Mouse (Mus musculus) kidney, embryonic 16.5 days (tissue): ENCODE results near the gene Gm42878. TPM values are rescaled to one million over a fixed set of nuclear protein-coding genes. Genes with fewer than 3 reads are reported as not detected.

ENCODE experiments used
- ATAC-seq: fragments of 200-750 bp; cut with Nextera tagmentation; 2 replicates; pipeline ENCODE4 v1.8.0; 2017; ENCODE audit warnings: moderate TSS enrichment; ENCODE audit not compliant: low FRiP score, low TSS enrichment
- H3K27ac ChIP-seq: fragments of 300-500 bp; sonication (generic); 2 replicates; pipeline ENCODE4 v1.5.1; 2014; ENCODE audit warnings: low read length
- H3K27me3 ChIP-seq: fragments of 300-500 bp; sonication (generic); 2 replicates; pipeline ENCODE4 v1.6.1; 2014; ENCODE audit warnings: low read length, control low read depth, mixed read lengths; ENCODE audit not compliant: insufficient read depth
- H3K36me3 ChIP-seq: fragments of 300-500 bp; sonication (generic); 2 replicates; pipeline ENCODE4 v1.6.1; 2014; ENCODE audit warnings: low read length, control low read depth, mixed read lengths; ENCODE audit not compliant: insufficient read depth
- H3K4me1 ChIP-seq: fragments of 300-500 bp; sonication (generic); 2 replicates; pipeline ENCODE4 v1.6.1; 2014; ENCODE audit warnings: low read length, control low read depth, mixed read lengths; ENCODE audit not compliant: insufficient read depth
- H3K4me2 ChIP-seq: fragments of 300-500 bp; sonication (generic); replicated peaks from 2 replicates; pipeline ENCODE4 v1.6.1; 2014; ENCODE audit warnings: low read depth, low read length
- H3K4me3 ChIP-seq: fragments of 300-500 bp; sonication (generic); 2 replicates; pipeline ENCODE4 v1.5.1; 2014; ENCODE audit warnings: mild to moderate bottlenecking, low read length
- H3K9ac ChIP-seq: fragments of 300-500 bp; sonication (generic); replicated peaks from 2 replicates; pipeline ENCODE4 v1.6.1; 2014; ENCODE audit warnings: low read length
- H3K9me3 ChIP-seq: fragments of 300-500 bp; sonication (generic); 2 replicates; pipeline ENCODE4 v1.6.1; 2016; ENCODE audit warnings: low read length, control low read depth
- WGBS: fragments of 180-500 bp; shearing (Covaris S2); extraction: QIAGEN DNeasy Blood & Tissue Kit; methylation state at CpG from one replicate; pipeline ENCODE4 v1.1.7; 2014; 5-methylcytosine and 5-hydroxymethylcytosine counted together
- polyA plus RNA-seq: library from polyadenylated mRNA; unstranded; fragments of >200 nt; fragmentation: Nextera tagmentation; extraction: Ambion mirVana; gene quantifications from 2 replicates; pipeline ENCODE4 v1.2.1, GENCODE M21; 2015

Gm42878 gene
- 0.42 TPM in 1 of 2 replicates, not detected in the other for polyA plus RNA-seq

GRCm38 (mm10) chr5:121544910-121545792, at the start of gene Gm42878, which contains the start of gene Adam1a:
Gm42878 (minus strand) TSS chr5:121545482.
Adam1a (minus strand) TSS chr5:121545482.
- under 1% methylated on average over 76 of the region's 97 CpGs for WGBS
- Histone ChIP-seq H3K4me2 (peak within 1 kb of the TSS; percentile 91), H3K4me1 (peaks cover 17% of the 10 kb centered on the region), H3K36me3 (no peaks in the 10 kb centered on the region), H3K27ac (peak within 1 kb of the TSS; percentile 93), H3K9me3 (no peaks in the 10 kb centered on the region), H3K27me3 (no peaks in the 10 kb centered on the region), H3K9ac (peak within 1 kb of the TSS; percentile 94), H3K4me3 (peak within 1 kb of the TSS; percentile 95)
- ATAC-seq: peak; percentile 57

GRCm38 (mm10) chr5:121594714-121595313, 49.5 kb upstream of the Gm42878 start:
- H3K9ac ChIP-seq: no peak overlapping the region
- H3K4me1 ChIP-seq: peaks cover 27% of the 10 kb centered on the region
- H3K9me3 ChIP-seq: no peaks in the 10 kb centered on the region
- H3K4me3 ChIP-seq: no peak overlapping the region
- no peak overlapping the region for H3K4me2 ChIP-seq
- 80% methylated on average over 6 of the region's 6 CpGs for WGBS
- ATAC-seq: no peak
- H3K36me3 ChIP-seq: no peaks in the 10 kb centered on the region
- H3K27me3 ChIP-seq: no peaks in the 10 kb centered on the region
- H3K27ac ChIP-seq: no peak overlapping the region

- peak within 1 kb of the TSS; percentile 85 for H3K9ac ChIP-seq
- peak within 1 kb of the TSS; percentile 87 for H3K27ac ChIP-seq
- H3K4me1 ChIP-seq: peaks cover 27% of the 10 kb centered on the region
- no peaks in the 10 kb centered on the region for H3K36me3 ChIP-seq
- ATAC-seq: peak; percentile 90
- peak within 1 kb of the TSS; percentile 95 for H3K4me2 ChIP-seq
- H3K27me3 ChIP-seq: no peaks in the 10 kb centered on the region
- peak within 1 kb of the TSS; percentile 76 for H3K4me3 ChIP-seq
- WGBS: 2% methylated on average over 47 of the region's 47 CpGs
- H3K9me3 ChIP-seq: no peaks in the 10 kb centered on the region
These were observed 48.4 kb upstream of the Gm42878 start, which contains the start of gene Aldh2 for GRCm38 (mm10) chr5:121593451-121594401. Aldh2 (minus strand) TSS chr5:121593824.

DNA sequence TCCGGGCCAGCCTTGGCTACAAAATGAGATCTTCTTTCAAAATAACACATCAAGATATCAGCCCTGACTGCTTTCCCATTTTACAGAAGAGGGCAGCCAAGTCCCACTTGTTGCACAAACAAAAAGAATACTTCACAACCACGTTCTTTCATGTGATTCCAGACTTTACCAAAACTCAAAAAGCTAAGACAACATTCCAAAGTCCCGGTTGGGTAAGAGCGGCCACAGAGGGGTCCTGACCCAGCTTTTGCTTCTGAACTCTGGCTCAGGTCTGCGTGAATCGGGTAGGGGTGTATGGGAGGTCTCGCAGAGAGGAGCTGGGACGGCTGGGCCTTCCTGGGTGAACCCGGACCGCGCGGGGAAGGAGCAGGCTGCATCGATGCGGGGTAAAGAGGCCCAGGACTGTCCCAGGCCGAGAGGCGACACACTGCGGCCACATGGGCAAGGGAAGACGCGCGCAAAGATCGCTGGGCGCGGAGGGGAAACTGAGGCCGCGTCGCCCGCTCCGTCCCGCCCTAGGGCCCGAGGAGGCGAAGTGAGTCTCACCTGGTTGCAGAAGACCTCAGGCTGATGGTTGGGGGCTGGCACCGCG, 47.6 kb upstream of the Gm42878 start:
- Histone ChIP-seq H3K9me3 (no peaks in the 10 kb centered on the region), H3K27ac (peak overlapping the region; percentile 87), H3K36me3 (no peaks in the 10 kb centered on the region), H3K4me2 (peak overlapping the region; percentile 95), H3K4me3 (peak overlapping the region; percentile 76), H3K27me3 (no peaks in the 10 kb centered on the region), H3K4me1 (peaks cover 27% of the 10 kb centered on the region), H3K9ac (peak overlapping the region; percentile 85)
- peak; percentile 72 for ATAC-seq
- 3% methylated on average over 33 of the region's 33 CpGs for WGBS

DNA sequence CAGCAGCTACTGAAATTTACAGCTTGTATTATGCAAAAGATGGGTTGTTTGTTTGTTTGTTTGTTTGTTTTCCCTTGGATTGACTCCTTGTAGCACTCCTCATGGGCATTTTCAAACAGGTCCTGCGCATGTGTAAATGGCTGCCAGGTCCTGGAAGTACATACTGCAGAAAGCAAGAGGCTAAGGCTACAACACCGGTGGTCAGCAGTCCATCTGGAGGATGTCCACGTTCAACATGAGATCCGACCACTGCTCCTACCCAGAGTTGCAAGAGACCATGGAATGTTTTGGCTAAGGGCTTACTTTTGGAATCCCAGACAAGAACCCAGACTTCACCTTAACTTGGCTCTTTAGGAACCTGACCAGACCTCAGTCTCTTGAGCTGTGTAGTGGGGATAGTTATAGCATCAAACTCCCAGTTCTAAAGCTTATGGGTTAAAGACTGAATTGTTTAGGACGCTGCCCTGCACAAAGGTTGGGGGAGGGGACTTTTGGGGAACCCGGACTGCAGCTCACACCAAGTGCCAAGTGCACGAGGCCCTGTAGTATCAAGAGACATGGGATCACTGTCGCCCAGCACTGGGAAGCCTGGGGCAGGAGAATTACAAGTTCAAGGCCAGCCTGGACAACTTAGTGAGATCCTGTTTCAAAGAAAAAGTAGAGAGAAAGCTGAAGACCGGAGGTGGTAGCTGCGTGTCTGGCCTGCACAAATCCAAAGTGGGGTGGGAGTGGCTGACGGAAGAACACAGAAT, 47.0 kb upstream of the Gm42878 start:
- peak overlapping the region; percentile 76 for H3K4me3 ChIP-seq
- ATAC-seq: no peak
- H3K4me1 ChIP-seq: peaks cover 27% of the 10 kb centered on the region
- no peaks in the 10 kb centered on the region for H3K36me3 ChIP-seq
- no peak overlapping the region for H3K27ac ChIP-seq
- 47% methylated on average over 11 of the region's 11 CpGs for WGBS
- H3K4me2 ChIP-seq: peak overlapping the region; percentile 95
- H3K9ac ChIP-seq: peak overlapping the region; percentile 85
- H3K9me3 ChIP-seq: no peaks in the 10 kb centered on the region
- H3K27me3 ChIP-seq: no peaks in the 10 kb centered on the region

DNA sequence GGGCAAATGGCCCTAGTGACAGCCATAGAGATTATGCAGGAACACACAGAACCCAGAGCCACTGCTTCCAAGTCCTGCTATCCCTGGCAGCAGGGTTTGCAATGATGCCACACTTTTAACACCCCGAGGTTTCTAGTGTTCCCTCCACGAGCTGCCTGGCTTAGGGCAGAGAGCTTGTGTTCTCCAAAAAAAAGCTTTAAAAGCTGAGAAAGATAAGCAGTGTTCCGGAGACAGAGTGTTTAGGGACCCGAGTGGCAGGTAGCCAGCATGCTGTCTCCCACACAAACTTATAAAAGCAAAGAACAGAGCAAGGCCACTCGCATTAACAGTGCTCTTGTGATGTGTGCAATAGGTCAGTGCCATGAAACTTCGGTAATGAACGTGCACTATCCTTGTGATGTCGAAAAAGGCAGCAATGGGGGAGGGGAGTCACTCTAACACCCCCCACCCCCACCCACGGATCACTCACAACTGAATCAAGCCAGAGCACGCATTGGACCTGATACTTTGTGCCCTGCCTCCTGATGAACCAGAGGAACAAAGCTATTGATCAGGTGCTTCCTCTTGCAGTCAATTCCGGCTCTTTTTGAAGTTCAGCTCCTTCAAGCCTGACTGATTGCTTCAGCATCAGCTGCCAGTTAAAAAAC, 46.3 kb upstream of the Gm42878 start:
- H3K9me3 ChIP-seq: no peaks in the 10 kb centered on the region
- no peak for ATAC-seq
- H3K27ac ChIP-seq: no peak overlapping the region
- no peak overlapping the region for H3K4me3 ChIP-seq
- no peaks in the 10 kb centered on the region for H3K36me3 ChIP-seq
- H3K27me3 ChIP-seq: no peaks in the 10 kb centered on the region
- 43% methylated on average over 11 of the region's 11 CpGs for WGBS
- peaks cover 27% of the 10 kb centered on the region for H3K4me1 ChIP-seq
- peak overlapping the region; percentile 95 for H3K4me2 ChIP-seq
- H3K9ac ChIP-seq: no peak overlapping the region

DNA sequence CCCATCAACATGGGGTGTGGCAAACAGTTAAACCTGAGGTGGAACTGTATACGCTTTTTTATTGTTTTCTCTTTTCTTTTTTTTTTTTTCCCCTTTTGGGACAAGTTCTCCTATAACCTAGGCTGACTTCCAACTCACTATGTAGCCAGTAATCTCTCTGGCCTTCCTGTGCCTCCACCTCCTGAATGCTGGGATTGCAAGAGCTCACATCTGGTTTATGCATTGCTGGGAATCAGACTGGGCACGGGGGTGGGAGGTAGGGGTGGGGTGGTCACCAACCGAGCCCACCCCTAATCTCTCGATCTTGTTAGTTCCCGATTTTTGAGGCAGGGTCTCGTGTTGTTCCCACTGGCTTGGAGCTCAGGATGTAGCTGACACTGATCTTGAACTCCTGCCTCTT, 44.6 kb upstream of the Gm42878 start:
- Histone ChIP-seq H3K4me2 (no peak overlapping the region), H3K27ac (no peak overlapping the region)
- WGBS: 90% methylated on average over 6 of the region's 6 CpGs

DNA sequence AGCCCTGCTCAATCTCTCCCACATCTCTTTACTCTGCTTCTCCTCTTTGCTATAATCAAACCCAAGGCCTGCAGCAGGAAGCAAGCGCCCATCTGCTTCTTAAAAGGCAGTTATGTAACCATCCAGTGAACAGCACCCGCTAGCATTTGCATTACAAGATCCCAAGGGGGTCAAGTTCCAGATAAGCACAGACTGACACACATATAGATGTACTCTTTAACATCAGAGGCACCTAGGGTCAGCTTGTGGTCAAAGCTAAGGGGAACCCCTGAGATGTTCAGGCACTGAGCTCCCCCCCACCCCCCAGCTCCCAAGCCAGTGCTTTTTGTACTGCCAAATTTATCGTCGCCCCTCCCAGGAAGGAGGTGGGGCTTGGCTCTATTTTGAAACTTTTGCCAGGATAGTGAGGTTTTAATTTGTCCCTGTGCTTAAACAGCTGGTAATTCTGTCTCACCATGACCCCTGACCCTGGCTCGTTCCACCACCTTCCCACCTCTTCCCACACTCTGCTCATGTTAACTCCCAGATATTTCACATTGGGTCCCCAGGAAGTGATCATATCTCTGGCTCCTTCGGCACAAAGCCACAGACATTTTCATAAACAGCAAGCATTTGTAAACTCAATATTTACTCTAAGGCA, 41.2 kb upstream of the Gm42878 start:
- H3K27me3 ChIP-seq: no peaks in the 10 kb centered on the region
- no peak overlapping the region for H3K4me3 ChIP-seq
- WGBS: 52% methylated on average over 6 of the region's 6 CpGs
- H3K9ac ChIP-seq: no peak overlapping the region
- H3K27ac ChIP-seq: no peak overlapping the region
- H3K9me3 ChIP-seq: no peaks in the 10 kb centered on the region
- no peak for ATAC-seq
- H3K36me3 ChIP-seq: no peaks in the 10 kb centered on the region
- H3K4me2 ChIP-seq: no peak overlapping the region
- peaks cover 17% of the 10 kb centered on the region for H3K4me1 ChIP-seq

More for the DNA sequence above, 44.6 kb upstream of the Gm42878 start:
- H3K4me1 ChIP-seq: peaks cover 27% of the 10 kb centered on the region
- no peaks in the 10 kb centered on the region for H3K36me3 ChIP-seq
- H3K4me3 ChIP-seq: no peak overlapping the region
- no peak overlapping the region for H3K9ac ChIP-seq
- H3K9me3 ChIP-seq: no peaks in the 10 kb centered on the region
- no peaks in the 10 kb centered on the region for H3K27me3 ChIP-seq
- ATAC-seq: no peak
